Mouse (Mus musculus) layer of hippocampus, adult 9-10 months (tissue): ENCODE results near the gene Rtp2.
A peak's percentile ranks its signal among the peaks of the same experiment; 100 is the strongest.

Source experiments
- DNase-seq: peaks from one replicate; pipeline ENCODE4 v3.0.0; 2022; ENCODE audit warnings: low spot score

Gene Rtp2

GRCm38 (mm10) chr16:23932294-23932693 lies at the start of gene Rtp2:
TSS of gene Rtp2 (minus strand) at chr16:23932394.
- no peak for DNase-seq

GRCm38 (mm10) chr16:23980991-23981720 lies 49.0 kb upstream of the Rtp2 start:
- DNase-seq, result no peak

GRCm38 (mm10) chr16:23980201-23980870 lies 48.1 kb upstream of the Rtp2 start:
- DNase-seq, result no peak

GRCm38 (mm10) chr16:23979446-23979845 lies 47.3 kb upstream of the Rtp2 start:
- DNase-seq, result no peak

- DNase-seq, result no peak
Measured at GRCm38 (mm10) chr16:23978495-23978894, 46.3 kb upstream of the Rtp2 start.

- DNase-seq, result no peak
Measured at GRCm38 (mm10) chr16:23977732-23978131, 45.5 kb upstream of the Rtp2 start.

GRCm38 (mm10) chr16:23976196-23976595 lies 44.0 kb upstream of the Rtp2 start:
- DNase-seq, result no peak

GRCm38 (mm10) chr16:23973635-23974367 lies 41.6 kb upstream of the Rtp2 start:
- no peak for DNase-seq

GRCm38 (mm10) chr16:23972901-23973300 lies 40.7 kb upstream of the Rtp2 start:
- DNase-seq, result no peak

GRCm38 (mm10) chr16:23972126-23972740 lies 40.0 kb upstream of the Rtp2 start:
- no peak for DNase-seq

GRCm38 (mm10) chr16:23969919-23970318 lies 37.7 kb upstream of the Rtp2 start:
- DNase-seq, result no peak

- DNase-seq, result no peak
Measured at GRCm38 (mm10) chr16:23968888-23969287, 36.7 kb upstream of the Rtp2 start.

- no peak for DNase-seq
Measured at GRCm38 (mm10) chr16:23967301-23967700, 35.1 kb upstream of the Rtp2 start.

GRCm38 (mm10) chr16:23966066-23966465 lies 33.9 kb upstream of the Rtp2 start:
- DNase-seq, result no peak

GRCm38 (mm10) chr16:23964706-23965367 lies 32.6 kb upstream of the Rtp2 start:
- no peak for DNase-seq

- no peak for DNase-seq
Measured at GRCm38 (mm10) chr16:23963896-23964668, 31.9 kb upstream of the Rtp2 start.

- DNase-seq, result no peak
Measured at GRCm38 (mm10) chr16:23962401-23962800, 30.2 kb upstream of the Rtp2 start.

- no peak for DNase-seq
Measured at GRCm38 (mm10) chr16:23958938-23959337, 26.7 kb upstream of the Rtp2 start.

- no peak for DNase-seq
Measured at GRCm38 (mm10) chr16:23953959-23954260, 21.7 kb upstream of the Rtp2 start.

- peak; percentile 40 for DNase-seq
Measured at GRCm38 (mm10) chr16:23953189-23953958, 21.2 kb upstream of the Rtp2 start.
